Mouse (Mus musculus) forebrain, embryonic 13.5 days (tissue): Measurements from ENCODE around the gene Brwd1. TPM values are rescaled to one million over a fixed set of nuclear protein-coding genes. Genes with fewer than 3 reads are reported as not detected.
"Not testable (repeated sequence)": the region's sequence is repeated elsewhere in the genome, so short reads cannot be mapped to it uniquely, and the experiment has no call there.

Experiments
- ATAC-seq: fragments of 200-750 bp; cut with Nextera tagmentation; 2 replicates; pipeline ENCODE4 v1.8.0; 2017
- H3K27ac ChIP-seq: fragments of 300-500 bp; sonication (generic); 2 replicates; pipeline ENCODE4 v1.5.1; 2015; ENCODE audit warnings: inconsistent platforms, mild to moderate bottlenecking, moderate library complexity
- H3K27me3 ChIP-seq: fragments of 300-500 bp; sonication (generic); 2 replicates; pipeline ENCODE4 v1.6.1; 2015; ENCODE audit warnings: mild to moderate bottlenecking, inconsistent platforms
- H3K36me3 ChIP-seq: fragments of 300-500 bp; sonication (generic); 2 replicates; pipeline ENCODE4 v1.6.1; 2015; ENCODE audit warnings: mild to moderate bottlenecking, inconsistent platforms; ENCODE audit not compliant: poor library complexity, severe bottlenecking
- H3K4me1 ChIP-seq: fragments of 300-500 bp; sonication (generic); 2 replicates; pipeline ENCODE4 v1.6.1; 2015; ENCODE audit warnings: inconsistent platforms
- H3K4me2 ChIP-seq: fragments of 300-500 bp; sonication (generic); 2 replicates; pipeline ENCODE4 v1.6.1; 2015; ENCODE audit warnings: inconsistent platforms, mild to moderate bottlenecking, moderate library complexity
- H3K4me3 ChIP-seq: fragments of 300-500 bp; sonication (generic); 2 replicates; pipeline ENCODE4 v1.5.1; 2015; ENCODE audit warnings: mild to moderate bottlenecking, inconsistent platforms
- H3K9ac ChIP-seq: fragments of 300-500 bp; sonication (generic); 2 replicates; pipeline ENCODE4 v1.6.1; 2015; ENCODE audit warnings: mild to moderate bottlenecking, inconsistent platforms
- H3K9me3 ChIP-seq: fragments of 300-500 bp; sonication (generic); replicated peaks from 2 replicates; pipeline ENCODE4 v1.6.1; 2016; ENCODE audit warnings: inconsistent platforms
- WGBS: fragments of 180-500 bp; shearing (Covaris S2); methylation state at CpG from one replicate; pipeline ENCODE4 v1.1.7; 2015; 5-methylcytosine and 5-hydroxymethylcytosine counted together
- polyA plus RNA-seq: library from polyadenylated mRNA; unstranded; fragments of >200 nt; fragmentation: Nextera tagmentation; extraction: Ambion mirVana; gene quantifications from 2 replicates; pipeline ENCODE4 v1.2.1, GENCODE M21; 2015

The Brwd1 gene
- polyA plus RNA-seq, 1 experiment from 2014 or later = 206 TPM

DNA sequence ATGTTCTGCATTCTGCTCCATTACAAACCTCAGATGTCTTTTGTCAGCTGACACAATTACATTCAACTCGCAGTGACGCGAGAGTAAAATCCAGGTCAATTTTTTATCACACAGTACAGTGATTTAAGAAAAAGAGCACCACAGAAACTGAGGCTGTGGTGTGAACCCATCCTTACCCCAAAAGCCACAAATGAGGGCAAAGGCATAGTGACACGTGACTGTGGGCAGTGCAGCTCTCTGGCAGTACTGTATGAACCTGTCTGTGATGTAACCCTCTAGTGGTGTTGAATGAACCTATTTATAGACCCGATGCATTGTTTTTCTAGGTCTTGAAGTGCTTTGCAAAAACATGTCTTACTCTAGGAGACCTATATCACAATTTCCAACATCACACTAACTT, 83.0 kb downstream of the Brwd1 start:
- ATAC-seq = no peak
- no peak overlapping the region for H3K9ac ChIP-seq
- H3K4me2 ChIP-seq = no peak overlapping the region
- H3K4me1 ChIP-seq = no peaks in the 10 kb centered on the region
- no peak overlapping the region for H3K27ac ChIP-seq
- no peak overlapping the region for H3K4me3 ChIP-seq
- peaks cover 61% of the 10 kb centered on the region for H3K36me3 ChIP-seq
- WGBS = 92% methylated on average over 5 of the region's 5 CpGs
- H3K27me3 ChIP-seq = no peaks in the 10 kb centered on the region
- no peaks in the 10 kb centered on the region for H3K9me3 ChIP-seq

- WGBS = 88% methylated on average over 7 of the region's 7 CpGs
- H3K36me3 ChIP-seq = peaks cover 55% of the 10 kb centered on the region
- H3K27ac ChIP-seq = no peak overlapping the region
- no peak overlapping the region for H3K9ac ChIP-seq
- H3K27me3 ChIP-seq = no peaks in the 10 kb centered on the region
- H3K4me1 ChIP-seq = peaks cover 7% of the 10 kb centered on the region
- no peaks in the 10 kb centered on the region for H3K9me3 ChIP-seq
- ATAC-seq = no peak
- no peak overlapping the region for H3K4me2 ChIP-seq
- H3K4me3 ChIP-seq = no peak overlapping the region
These were observed 86.2 kb downstream of the Brwd1 start for GRCm38 (mm10) chr16:95996156-95996555.

GRCm38 (mm10) chr16:95994576-95994975, 87.8 kb downstream of the Brwd1 start:
- WGBS = 93% methylated on average over 4 of the region's 4 CpGs
- H3K27me3 ChIP-seq, H3K9ac ChIP-seq, H3K4me3 ChIP-seq, ATAC-seq, H3K27ac ChIP-seq, H3K4me2 ChIP-seq, H3K9me3 ChIP-seq: not testable (repeated sequence)
- H3K4me1 ChIP-seq = peaks cover 13% of the 10 kb centered on the region
- H3K36me3 ChIP-seq = peaks cover 42% of the 10 kb centered on the region

GRCm38 (mm10) chr16:95992596-95992995, 89.7 kb downstream of the Brwd1 start:
- no peaks in the 10 kb centered on the region for H3K27me3 ChIP-seq
- H3K36me3 ChIP-seq = peaks cover 36% of the 10 kb centered on the region
- WGBS = 88% methylated on average over 5 of the region's 5 CpGs
- no peak overlapping the region for H3K9ac ChIP-seq
- H3K4me3 ChIP-seq = no peak overlapping the region
- H3K4me1 ChIP-seq = peaks cover 17% of the 10 kb centered on the region
- H3K4me2 ChIP-seq = no peak overlapping the region
- no peak overlapping the region for H3K27ac ChIP-seq
- H3K9me3 ChIP-seq = no peaks in the 10 kb centered on the region
- ATAC-seq = no peak

- H3K4me3 ChIP-seq = peak overlapping the region; percentile 70
- no peaks in the 10 kb centered on the region for H3K27me3 ChIP-seq
- no peak for ATAC-seq
- no peaks in the 10 kb centered on the region for H3K9me3 ChIP-seq
- peaks cover 35% of the 10 kb centered on the region for H3K36me3 ChIP-seq
- H3K9ac ChIP-seq = peak overlapping the region; percentile 87
- 9% methylated on average over 10 of the region's 10 CpGs for WGBS
- H3K4me2 ChIP-seq = peak overlapping the region; percentile 78
- peaks cover 17% of the 10 kb centered on the region for H3K4me1 ChIP-seq
- peak overlapping the region; percentile 78 for H3K27ac ChIP-seq
These were observed 91.0 kb downstream of the Brwd1 start for GRCm38 (mm10) chr16:95991122-95991900.

DNA sequence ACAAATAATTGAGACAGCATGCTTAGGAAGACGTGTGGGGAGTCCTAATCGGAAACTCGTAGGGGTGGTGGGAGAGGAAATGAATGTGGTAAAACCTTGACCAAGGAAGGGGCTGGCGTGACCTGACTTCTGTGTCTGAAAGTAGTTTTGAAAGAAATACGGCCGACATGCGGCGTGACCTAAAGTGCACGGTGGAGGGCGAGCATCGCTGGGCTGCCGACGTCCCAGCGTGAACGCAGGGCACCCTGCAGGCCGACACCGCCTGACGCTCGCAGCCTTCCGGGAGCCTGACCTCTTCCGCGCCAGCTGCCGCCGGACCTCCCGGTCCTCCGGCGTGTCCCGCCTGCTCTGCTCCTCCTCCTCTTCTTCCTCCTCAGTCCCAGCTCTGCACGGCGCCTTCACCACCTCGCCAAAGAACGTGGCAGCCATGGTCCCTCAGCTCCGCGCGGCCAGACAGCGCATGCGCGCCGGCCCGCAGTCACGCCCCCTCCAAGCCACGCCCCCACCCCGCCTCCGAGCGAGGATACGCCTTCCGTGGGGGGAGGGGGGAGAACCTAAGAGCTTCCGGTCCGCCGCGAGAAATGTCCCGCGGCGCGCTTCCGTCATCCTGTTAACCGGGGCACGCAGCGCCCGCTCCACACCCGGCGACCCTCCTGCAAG, 91.7 kb downstream of the Brwd1 start, which contains the start of gene Psmg1:
Gene Psmg1 (minus strand): TSS at position 499 of the 660 bp plus-strand sequence.
- ATAC-seq = peak; percentile 95
- peaks cover 32% of the 10 kb centered on the region for H3K36me3 ChIP-seq
- WGBS = under 1% methylated on average over 62 of the region's 62 CpGs
- H3K4me1 ChIP-seq = peaks cover 17% of the 10 kb centered on the region
- H3K27me3 ChIP-seq = no peaks in the 10 kb centered on the region
- peak within 1 kb of the TSS; percentile 87 for H3K9ac ChIP-seq
- peak within 1 kb of the TSS; percentile 78 for H3K27ac ChIP-seq
- H3K4me2 ChIP-seq = peak within 1 kb of the TSS; percentile 78
- H3K4me3 ChIP-seq = peak within 1 kb of the TSS; percentile 70
- H3K9me3 ChIP-seq = no peaks in the 10 kb centered on the region

DNA sequence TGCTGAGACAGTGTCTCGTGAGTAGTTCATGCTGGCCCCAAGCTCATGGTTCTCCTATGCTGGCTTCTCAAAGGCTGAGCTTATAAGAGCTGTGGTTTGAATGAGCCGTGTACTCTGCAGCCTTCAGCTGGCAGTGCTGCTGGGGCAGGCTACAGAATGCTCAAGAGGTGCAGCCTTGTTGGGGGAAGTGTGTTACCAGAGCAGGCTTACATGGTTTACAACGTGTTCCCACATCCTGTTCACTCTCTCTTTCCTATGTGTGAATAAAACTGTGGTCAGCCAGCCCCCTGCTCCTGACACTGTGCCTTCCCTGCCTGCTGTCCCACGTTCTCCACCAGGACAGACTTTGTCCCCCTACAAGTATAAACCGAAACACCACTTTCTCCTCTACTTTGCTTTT, 97.4 kb downstream of the Brwd1 start:
- H3K36me3 ChIP-seq = peaks cover 55% of the 10 kb centered on the region
- ATAC-seq = no peak
- 89% methylated on average over 5 of the region's 5 CpGs for WGBS

DNA sequence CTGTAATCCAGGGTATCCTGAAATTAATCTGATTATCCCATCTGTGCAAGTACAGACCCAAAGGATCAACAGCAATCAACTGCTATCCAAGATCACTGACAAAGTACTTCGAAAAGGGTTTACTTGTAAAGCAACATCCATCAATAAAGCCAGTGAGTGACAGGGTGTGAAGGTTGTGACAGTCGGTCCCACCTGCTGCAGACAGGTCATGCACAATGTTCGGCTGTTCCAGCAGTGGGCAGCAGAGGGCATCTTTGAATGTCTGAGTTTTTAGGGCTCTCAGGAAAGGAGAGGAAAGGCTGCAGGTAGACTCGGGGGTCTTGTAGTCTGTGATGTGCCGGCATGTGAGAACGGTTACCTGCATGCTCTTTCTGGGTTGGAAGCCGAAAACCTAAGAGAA, 98.7 kb downstream of the Brwd1 start:
- Histone ChIP-seq H3K4me2 (no peak overlapping the region), H3K27me3 (no peaks in the 10 kb centered on the region), H3K36me3 (peaks cover 64% of the 10 kb centered on the region), H3K4me3 (no peak overlapping the region), H3K27ac (no peak overlapping the region), H3K9ac (no peak overlapping the region), H3K9me3 (no peaks in the 10 kb centered on the region), H3K4me1 (no peaks in the 10 kb centered on the region)
- no peak for ATAC-seq
- 86% methylated on average over 7 of the region's 7 CpGs for WGBS

More for the DNA sequence above, 97.4 kb downstream of the Brwd1 start:
- peaks cover 7% of the 10 kb centered on the region for H3K4me1 ChIP-seq
- no peak overlapping the region for H3K9ac ChIP-seq
- H3K9me3 ChIP-seq = no peaks in the 10 kb centered on the region
- H3K27ac ChIP-seq = no peak overlapping the region
- no peaks in the 10 kb centered on the region for H3K27me3 ChIP-seq
- H3K4me2 ChIP-seq = no peak overlapping the region
- no peak overlapping the region for H3K4me3 ChIP-seq

- Histone ChIP-seq H3K9me3 (no peaks in the 10 kb centered on the region), H3K27ac (no peak overlapping the region), H3K9ac (no peak overlapping the region), H3K27me3 (no peaks in the 10 kb centered on the region), H3K36me3 (no peaks in the 10 kb centered on the region), H3K4me1 (no peaks in the 10 kb centered on the region), H3K4me2 (no peak overlapping the region), H3K4me3 (no peak overlapping the region)
- no peak for ATAC-seq
- WGBS = 83% methylated on average over 2 of the region's 2 CpGs
These were observed 111.5 kb downstream of the Brwd1 start for GRCm38 (mm10) chr16:95970841-95971240.

- no peaks in the 10 kb centered on the region for H3K36me3 ChIP-seq
- no peak overlapping the region for H3K9ac ChIP-seq
- no peak for ATAC-seq
- H3K4me3 ChIP-seq = no peak overlapping the region
- no peak overlapping the region for H3K27ac ChIP-seq
- WGBS = 93% methylated on average over 11 of the region's 11 CpGs
- no peaks in the 10 kb centered on the region for H3K27me3 ChIP-seq
- H3K4me2 ChIP-seq = no peak overlapping the region
- H3K4me1 ChIP-seq = no peaks in the 10 kb centered on the region
- no peaks in the 10 kb centered on the region for H3K9me3 ChIP-seq
These were observed 114.9 kb downstream of the Brwd1 start for GRCm38 (mm10) chr16:95967455-95967854.

GRCm38 (mm10) chr16:95964427-95965023, 117.8 kb downstream of the Brwd1 start:
- Histone ChIP-seq H3K27me3 (no peaks in the 10 kb centered on the region), H3K4me1 (no peaks in the 10 kb centered on the region), H3K27ac (no peak overlapping the region), H3K36me3 (no peaks in the 10 kb centered on the region), H3K4me2 (no peak overlapping the region), H3K9ac (no peak overlapping the region), H3K4me3 (no peak overlapping the region), H3K9me3 (no peaks in the 10 kb centered on the region)
- WGBS = 58% methylated on average over 11 of the region's 11 CpGs
- ATAC-seq = no peak

DNA sequence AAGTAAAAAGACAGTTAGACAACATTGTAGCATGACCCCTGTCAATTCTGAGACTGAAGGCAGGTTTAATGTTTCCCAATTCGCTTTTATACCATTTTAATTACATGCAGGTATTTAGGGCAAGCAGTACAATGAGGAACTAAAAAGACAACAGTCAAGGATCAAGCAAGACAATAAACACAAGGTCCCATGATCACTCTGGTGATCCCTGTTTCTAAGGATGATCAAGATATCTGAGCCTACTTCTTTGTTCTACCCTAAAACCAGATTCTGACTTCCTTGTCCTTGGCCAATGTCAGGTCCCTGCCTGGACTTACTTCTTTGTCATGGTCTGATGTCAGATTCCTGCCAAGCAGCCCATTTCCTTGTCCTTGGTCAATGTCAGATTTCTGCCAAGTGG, 120.8 kb downstream of the Brwd1 start:
- H3K27ac ChIP-seq, H3K4me1 ChIP-seq, H3K27me3 ChIP-seq, H3K36me3 ChIP-seq, H3K9ac ChIP-seq, H3K4me3 ChIP-seq, H3K9me3 ChIP-seq, H3K4me2 ChIP-seq, ATAC-seq: not testable (repeated sequence)
- WGBS = 68% methylated on average over 1 of the region's 1 CpGs
